Mouse (Mus musculus) cerebellum, adult 2 months (tissue): Measurements from ENCODE around the gene Slc39a7. TPM values are rescaled to one million over a fixed set of nuclear protein-coding genes. Genes with fewer than 3 reads are reported as not detected.

ENCODE experiments used
- DNase-seq, 2 experiments: peaks; one replicate each; pipeline ENCODE4 v3.0.0; 2021
- H3K27ac ChIP-seq: fragments of 200-500 bp; 2 replicates; pipeline ENCODE4 v1.5.1; 2012; ENCODE audit warnings: low read length, control low read depth, inconsistent platforms; ENCODE audit not compliant: insufficient read depth
- H3K27me3 ChIP-seq: fragments of 200-500 bp; 2 replicates; pipeline ENCODE4 v1.6.1; 2012; ENCODE audit warnings: inconsistent platforms, mild to moderate bottlenecking, low read length, moderate library complexity; ENCODE audit not compliant: control insufficient read depth, insufficient read depth
- H3K4me1 ChIP-seq: fragments of 200-500 bp; 2 replicates; pipeline ENCODE4 v1.6.1; 2011; ENCODE audit warnings: low read length; ENCODE audit not compliant: control insufficient read depth, insufficient read depth
- H3K4me3 ChIP-seq: fragments of 200-500 bp; replicated peaks from 2 replicates; pipeline ENCODE3; 2011; ENCODE audit warnings: mild to moderate bottlenecking, low read depth, low read length, control low read depth; ENCODE audit not compliant: insufficient read depth
- CTCF ChIP-seq: fragments of 200-500 bp; IDR thresholded peaks from 2 replicates; pipeline ENCODE4 v1.5.1; 2011; ENCODE audit warnings: low read depth, mild to moderate bottlenecking, control low read depth, low read length, moderate library complexity, borderline replicate concordance; ENCODE audit not compliant: insufficient read depth
- POLR2A ChIP-seq: fragments of 200-500 bp; IDR thresholded peaks from 2 replicates; pipeline ENCODE4 v1.6.1; 2011; ENCODE audit warnings: low read length, control low read depth, borderline replicate concordance; ENCODE audit not compliant: insufficient read depth
- WGBS: fragments of 180-500 bp; shearing (Covaris S2); methylation state at CpG from one replicate; pipeline ENCODE4 v1.1.7; 2018; 5-methylcytosine and 5-hydroxymethylcytosine counted together
- polyA plus RNA-seq: library from polyadenylated mRNA; depleted of rRNA; stranded (reverse); fragments of >200 nt; gene quantifications from 2 replicates; pipeline ENCODE4 v1.2.3, GENCODE M21; 2012

Gene Slc39a7
- polyA plus RNA-seq, 1 experiment, result 120 TPM

DNA sequence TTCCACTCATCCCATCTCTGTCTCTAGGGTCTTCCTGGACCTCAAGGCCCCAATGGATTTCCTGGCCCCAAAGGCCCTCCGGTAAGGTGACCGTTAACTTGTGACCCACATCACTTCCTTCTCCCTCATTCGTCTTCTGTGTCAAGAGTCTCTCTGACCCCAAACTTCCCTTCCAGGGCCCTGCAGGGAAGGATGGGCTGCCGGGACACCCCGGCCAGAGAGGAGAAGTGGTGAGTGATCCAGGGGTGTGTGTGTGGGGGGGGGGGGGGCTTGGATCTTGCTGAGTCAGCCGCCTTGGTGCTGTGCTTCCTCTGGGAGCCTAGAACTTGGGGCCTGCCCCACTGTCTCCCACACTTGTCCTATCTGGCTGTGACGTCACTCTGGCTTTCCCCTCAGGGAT, 25.7 kb upstream of the Slc39a7 start:
- DNase-seq, result no peak
- H3K27ac ChIP-seq, result no peak overlapping the region
- WGBS, result 80% methylated on average over 7 of the region's 7 CpGs
- H3K4me3 ChIP-seq, result no peak overlapping the region
- no peaks in the 10 kb centered on the region for H3K4me1 ChIP-seq
- no peak for TF ChIP-seq POLR2A
- no peak for TF ChIP-seq CTCF
- no peaks in the 10 kb centered on the region for H3K27me3 ChIP-seq

DNA sequence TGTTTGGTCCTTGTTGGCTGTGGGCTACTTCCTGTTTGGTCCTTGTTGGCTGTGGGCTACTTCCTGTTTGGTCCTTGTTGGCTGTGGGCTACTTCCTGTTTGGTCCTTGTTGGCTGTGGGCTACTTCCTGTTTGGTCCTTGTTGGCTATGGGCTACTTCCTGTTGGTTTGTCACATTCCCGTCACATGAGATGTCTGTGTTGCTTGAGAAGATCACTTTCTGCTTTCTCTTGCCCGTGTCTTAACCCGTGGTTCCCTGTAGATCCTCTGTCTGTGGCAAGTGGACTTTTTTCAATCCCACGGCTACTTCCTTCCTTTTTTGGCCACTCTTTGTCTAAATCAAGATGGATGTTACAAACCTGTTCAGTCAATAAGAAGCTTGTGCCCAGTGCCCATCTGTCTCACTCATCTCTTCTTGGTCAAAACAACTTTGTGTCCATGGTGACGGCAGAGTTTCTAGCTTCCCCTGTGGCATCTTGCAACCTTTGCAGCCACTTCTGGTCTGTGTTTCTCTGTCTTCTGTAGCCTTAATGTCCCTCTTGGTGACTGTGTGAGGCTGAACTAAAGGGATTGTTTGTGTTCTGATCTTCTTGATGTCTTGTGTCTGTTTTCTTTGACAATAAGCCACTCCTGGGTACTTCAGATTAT, 16.0 kb upstream of the Slc39a7 start:
- no peak for DNase-seq
- 94% methylated on average over 5 of the region's 5 CpGs for WGBS
- no peak overlapping the region for H3K27ac ChIP-seq
- no peak for TF ChIP-seq POLR2A
- TF ChIP-seq CTCF, result no peak
- H3K4me3 ChIP-seq, result no peak overlapping the region
- H3K27me3 ChIP-seq, result no peaks in the 10 kb centered on the region
- H3K4me1 ChIP-seq, result no peaks in the 10 kb centered on the region

DNA sequence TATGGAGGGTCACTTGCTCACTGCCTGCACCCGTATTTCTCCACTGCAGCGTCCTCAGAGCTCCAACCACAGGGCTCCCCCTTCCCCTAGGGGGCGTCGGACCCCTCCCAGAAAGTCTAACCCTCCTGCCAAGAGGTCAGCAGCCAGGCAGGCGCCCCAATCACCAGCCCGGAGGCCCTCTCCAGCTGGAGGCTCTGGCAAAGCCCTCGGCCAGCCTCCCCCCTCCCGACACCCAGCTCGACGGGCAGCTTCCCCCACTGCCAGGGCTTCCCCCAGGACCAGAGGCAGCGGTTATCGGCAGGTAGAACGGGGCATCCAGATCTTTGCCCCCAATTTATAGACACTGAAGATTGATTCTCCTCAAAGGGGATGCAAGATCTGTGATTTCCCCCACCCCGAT, 14.5 kb upstream of the Slc39a7 start:
- TF ChIP-seq POLR2A, result no peak
- H3K27me3 ChIP-seq, result no peaks in the 10 kb centered on the region
- WGBS, result 66% methylated on average over 14 of the region's 14 CpGs
- H3K4me3 ChIP-seq, result no peak overlapping the region
- no peaks in the 10 kb centered on the region for H3K4me1 ChIP-seq
- H3K27ac ChIP-seq, result no peak overlapping the region
- DNase-seq, result no peak

DNA sequence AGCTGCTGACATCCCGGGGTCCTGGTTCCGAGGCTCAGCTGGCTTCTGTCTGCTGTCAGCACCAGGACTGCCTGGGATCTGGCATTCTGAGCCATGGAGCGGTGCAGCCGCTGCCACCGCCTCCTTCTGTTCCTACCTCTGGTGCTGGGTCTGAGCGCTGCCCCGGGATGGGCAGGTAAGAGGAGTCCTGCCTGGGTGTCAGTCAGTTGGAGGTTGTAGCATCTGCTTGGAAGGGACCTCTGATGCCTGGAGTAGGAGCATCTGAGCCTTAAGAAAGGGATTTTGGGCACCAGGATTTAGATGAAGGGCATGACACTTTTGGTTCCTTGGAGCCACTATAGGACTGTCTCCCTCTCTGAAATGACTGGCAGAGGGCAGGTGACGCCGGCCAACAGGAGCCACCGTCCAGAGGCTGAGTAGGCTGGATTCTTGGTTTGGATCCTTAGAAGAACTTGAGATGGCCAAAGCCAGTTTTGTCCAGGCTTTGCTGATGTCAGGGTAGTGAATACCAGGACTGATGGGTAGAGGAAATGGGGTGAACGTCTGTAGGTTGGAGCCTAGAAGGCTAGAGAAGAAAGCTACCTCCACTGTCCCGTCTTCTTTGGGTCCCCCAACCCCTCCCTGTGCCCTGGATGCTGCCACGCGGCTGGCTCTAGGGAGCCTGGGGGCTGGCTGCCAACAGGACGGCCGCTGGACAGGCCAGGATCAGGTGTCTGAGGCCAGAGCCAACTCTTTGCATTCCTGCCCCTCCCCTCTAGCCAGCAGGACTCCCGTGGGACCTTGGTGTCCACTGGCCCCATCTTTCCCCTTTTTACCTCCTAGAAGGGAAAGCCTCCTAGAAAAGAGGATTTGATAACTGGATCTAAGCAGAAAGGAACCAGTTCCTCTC, 8.3 kb upstream of the Slc39a7 start:
- DNase-seq, result peak; percentile 34 to 41
- WGBS, result 8% methylated on average over 17 of the region's 17 CpGs
- H3K27me3 ChIP-seq, result no peaks in the 10 kb centered on the region
- H3K27ac ChIP-seq, result no peak overlapping the region
- H3K4me1 ChIP-seq, result 0 out of 2 replicates have a peak, but pooled peaks cover 2% of the 10 kb centered on the region
- TF ChIP-seq CTCF (no peak), POLR2A (no peak)
- no peak overlapping the region for H3K4me3 ChIP-seq

DNA sequence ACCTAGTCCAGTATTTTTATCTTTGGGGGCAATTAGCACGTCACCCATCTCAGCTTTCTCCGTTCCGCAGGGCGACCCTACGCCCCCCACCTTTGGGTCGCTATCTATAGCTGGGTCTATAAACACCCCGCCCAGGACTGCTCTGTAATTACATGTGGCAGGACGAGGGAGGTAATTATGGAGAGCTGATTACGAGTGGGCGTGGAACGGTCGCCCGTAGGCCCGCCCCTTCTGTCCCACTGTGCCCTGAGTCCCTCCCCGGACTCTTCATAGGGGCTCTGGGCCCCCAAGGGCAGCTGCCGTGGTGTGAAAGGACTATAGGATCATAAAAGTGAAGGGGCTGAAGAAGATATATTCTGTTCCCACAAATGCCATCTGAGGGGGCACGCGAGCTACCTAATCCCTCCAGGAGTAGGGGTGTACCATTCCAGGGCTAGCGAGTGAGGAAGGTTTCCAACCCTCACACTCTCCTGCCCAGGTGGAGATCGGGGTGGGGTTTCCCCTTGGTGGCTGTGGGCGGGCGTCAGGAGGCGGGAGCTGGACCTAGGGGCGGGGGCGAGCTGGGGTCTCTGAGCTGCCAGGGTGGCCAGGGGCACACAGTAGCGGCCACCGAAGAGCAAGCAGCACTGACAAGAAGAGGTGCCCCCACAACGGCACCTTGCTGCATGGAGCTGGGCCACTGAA, 7.5 kb upstream of the Slc39a7 start, which contains the start of gene Col11a2:
Gene Col11a2 (plus strand): TSS at position 560 of the 684 bp plus-strand sequence.
- H3K27me3 ChIP-seq, result no peaks in the 10 kb centered on the region
- 0 out of 2 replicates have a peak, but pooled peaks cover 2% of the 10 kb centered on the region for H3K4me1 ChIP-seq
- H3K27ac ChIP-seq, result peak within 1 kb of the TSS; percentile 55; the same call in 1 of the 2 replicates
- H3K4me3 ChIP-seq, result peak within 1 kb of the TSS; percentile 28
- TF ChIP-seq CTCF (no peak), POLR2A (no peak)
- 5% methylated on average over 28 of the region's 28 CpGs for WGBS
- peak; percentile 30 to 32 for DNase-seq

DNA sequence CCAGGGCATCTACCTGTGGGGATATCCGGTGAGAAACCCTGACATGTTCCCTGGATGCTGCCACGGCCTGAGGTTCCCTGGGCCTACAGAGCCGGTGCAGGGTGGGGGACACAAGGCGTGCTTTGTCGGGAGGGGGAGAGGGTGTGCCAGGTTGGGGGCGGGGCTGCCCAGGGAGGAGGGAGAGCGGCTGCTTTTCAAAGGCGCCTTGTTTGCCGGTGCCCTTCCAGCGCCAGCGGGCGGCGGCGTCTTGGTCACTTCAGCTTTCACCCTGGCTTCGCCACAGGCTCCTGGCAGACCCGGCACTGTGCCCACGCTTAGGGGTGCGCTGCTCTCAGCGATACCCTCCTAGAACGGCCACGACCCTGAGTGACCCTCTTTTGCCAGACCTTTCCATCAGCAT, 7.0 kb upstream of the Slc39a7 start:
- TF ChIP-seq CTCF (no peak), POLR2A (no peak)
- H3K27me3 ChIP-seq, result no peaks in the 10 kb centered on the region
- WGBS, result 5% methylated on average over 21 of the region's 21 CpGs
- H3K4me3 ChIP-seq, result peak overlapping the region; percentile 26
- peak overlapping the region; percentile 55; the same call in 1 of the 2 replicates for H3K27ac ChIP-seq
- DNase-seq, result peak; percentile 47 to 52
- peaks cover 2% of the 10 kb centered on the region; the same call in 1 of the 2 replicates for H3K4me1 ChIP-seq

DNA sequence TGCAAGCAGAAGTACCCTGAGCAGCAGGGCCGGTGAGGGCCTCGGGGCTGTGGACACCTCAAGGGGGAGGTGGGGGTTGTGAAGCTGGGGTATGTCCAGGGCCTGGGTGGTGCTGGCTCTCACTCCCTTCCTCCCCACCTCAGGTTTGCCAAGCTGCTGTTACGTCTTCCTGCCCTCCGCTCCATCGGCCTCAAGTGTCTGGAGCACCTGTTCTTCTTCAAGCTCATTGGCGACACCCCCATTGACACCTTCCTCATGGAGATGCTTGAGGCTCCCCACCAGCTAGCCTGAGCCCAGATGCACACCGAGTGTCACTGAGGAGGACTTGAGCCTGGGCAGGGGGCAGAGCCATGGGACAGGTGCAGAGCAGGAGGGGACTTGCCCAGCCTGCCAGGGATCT, 5.8 kb upstream of the Slc39a7 start:
- WGBS, result 72% methylated on average over 7 of the region's 7 CpGs
- TF ChIP-seq CTCF, result no peak
- TF ChIP-seq POLR2A, result no peak
- Histone ChIP-seq H3K27me3 (no peaks in the 10 kb centered on the region), H3K4me1 (peaks cover 10% of the 10 kb centered on the region), H3K4me3 (no peak overlapping the region), H3K27ac (no peak overlapping the region)
- DNase-seq, result no peak
